Mouse (Mus musculus) embryonic fibroblast, embryonic 13.5 days (primary cell): ENCODE measurements around the gene A730049H05Rik.

Source experiments
- CTCF ChIP-seq: IDR thresholded peaks from 2 replicates; pipeline ENCODE4 v1.5.1; 2011; ENCODE audit warnings: mild to moderate bottlenecking, control low read depth, low read length, moderate library complexity, borderline replicate concordance; ENCODE audit not compliant: insufficient read depth
- POLR2A ChIP-seq: IDR thresholded peaks from 2 replicates; pipeline ENCODE4 v1.6.1; 2011; ENCODE audit warnings: low read depth, mild to moderate bottlenecking, control low read depth, low read length, moderate library complexity

DNA sequence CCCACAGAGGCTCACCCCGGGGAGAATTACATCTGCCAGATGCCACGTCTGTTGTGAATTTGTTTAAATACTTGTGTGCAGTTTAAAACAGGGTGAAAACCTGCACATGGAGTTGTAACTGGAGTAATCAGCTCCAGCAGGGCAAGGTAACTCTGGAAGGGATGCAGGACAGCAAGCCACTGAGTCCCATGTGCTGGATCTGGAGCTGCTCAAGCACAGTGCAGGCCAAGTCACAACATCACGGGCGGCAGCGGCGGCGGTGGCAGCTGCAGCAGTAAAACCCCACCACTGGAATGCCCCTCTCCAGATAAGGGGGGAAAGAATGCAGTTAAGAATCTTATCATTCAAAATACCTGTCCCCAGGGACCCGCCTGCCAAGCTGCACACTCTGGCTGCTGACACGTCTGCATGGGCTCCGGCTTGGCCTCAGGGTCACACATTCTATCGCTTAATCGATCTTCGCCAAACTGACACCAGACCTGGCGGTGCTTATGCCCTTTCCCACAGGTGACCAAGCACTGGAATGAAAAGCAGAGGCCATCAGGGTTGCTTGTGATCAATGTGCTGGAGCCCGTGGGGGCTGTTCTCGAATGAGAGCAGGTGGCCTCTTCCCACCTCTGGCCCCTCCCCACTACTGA lies 53.4 kb downstream of the A730049H05Rik start:
- TF ChIP-seq CTCF (no peak), POLR2A (no peak)
